Mouse (Mus musculus) G1E-ER4 (cell line): ENCODE results near the gene Cd40. TPM values are rescaled to one million over a fixed set of nuclear protein-coding genes. Genes with fewer than 3 reads are reported as not detected.

Experiments used
- GATA1 ChIP-seq: IDR thresholded peaks from one replicate; pipeline ENCODE4 v1.8.0; 2012; ENCODE audit warnings: low read length, inconsistent platforms
- polyA plus RNA-seq: library from polyadenylated mRNA; stranded (reverse); fragments of >175 nt; gene quantifications from 2 replicates; pipeline ENCODE4 v1.2.3, GENCODE M21; 2012

Gene Cd40
- polyA plus RNA-seq, 1 experiment, result not detected

DNA sequence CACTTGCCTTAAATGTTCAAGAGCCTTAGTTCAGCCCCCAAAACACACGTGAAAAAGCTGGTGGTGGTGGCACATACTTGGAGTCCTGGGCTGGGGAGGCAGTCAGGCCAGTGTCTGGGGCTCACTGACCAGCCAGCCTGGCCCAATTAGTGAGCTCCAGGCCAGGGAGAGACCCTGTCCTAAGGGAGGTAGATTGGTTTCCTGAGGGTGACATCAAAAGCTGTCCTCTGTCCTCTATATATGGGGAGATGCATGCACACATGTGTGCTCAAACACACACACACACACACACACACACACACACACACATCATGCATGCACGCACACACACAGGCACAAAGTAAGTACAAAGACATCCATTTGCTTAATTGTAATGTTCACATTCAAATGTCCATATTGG lies 11.7 kb upstream of the Cd40 start:
- no peak for TF ChIP-seq GATA1

- no peak for TF ChIP-seq GATA1
Measured at GRCm38 (mm10) chr2:165049044-165049443, 6.4 kb upstream of the Cd40 start.

GRCm38 (mm10) chr2:165050826-165051548 lies 4.4 kb upstream of the Cd40 start:
- no peak for TF ChIP-seq GATA1

GRCm38 (mm10) chr2:165051566-165051965 lies 3.9 kb upstream of the Cd40 start:
- TF ChIP-seq GATA1, result no peak

- TF ChIP-seq GATA1, result no peak
Measured at GRCm38 (mm10) chr2:165055905-165056304, 478 bp downstream of the Cd40 start.

DNA sequence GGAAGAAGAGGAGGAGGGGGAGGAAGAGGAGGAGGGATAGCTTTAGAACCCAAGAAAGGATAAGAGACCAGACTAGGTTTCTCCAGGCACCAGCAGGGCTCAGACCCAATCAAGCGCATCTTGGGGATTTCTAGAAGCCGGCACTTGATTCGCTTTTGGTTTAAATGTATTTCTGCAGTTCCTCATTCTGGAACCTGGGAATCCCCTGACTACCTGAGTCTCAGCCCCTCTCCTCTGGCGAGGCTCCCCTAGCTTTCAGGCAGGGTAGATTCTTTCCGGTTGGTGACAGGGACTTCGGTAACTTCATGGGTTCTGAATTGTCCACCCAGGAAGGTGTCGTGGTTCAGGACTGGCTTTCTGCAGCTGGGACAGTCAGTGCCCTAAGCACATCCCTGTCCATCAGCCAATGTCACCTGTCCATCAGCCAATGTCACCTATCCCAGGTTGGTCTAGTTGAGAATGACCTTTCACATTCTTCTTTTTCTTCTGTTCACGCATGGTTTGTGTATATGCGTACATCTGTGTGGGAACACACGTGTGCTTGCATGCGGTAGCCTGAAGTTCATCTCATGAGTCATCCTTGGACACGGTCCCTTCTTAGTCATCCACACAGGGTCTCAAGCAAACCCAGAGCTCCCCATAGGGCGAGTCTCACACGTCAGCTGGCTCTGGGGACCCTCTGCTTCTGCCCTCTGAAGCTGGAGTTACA lies 1.1 kb downstream of the Cd40 start:
- TF ChIP-seq GATA1, result no peak

DNA sequence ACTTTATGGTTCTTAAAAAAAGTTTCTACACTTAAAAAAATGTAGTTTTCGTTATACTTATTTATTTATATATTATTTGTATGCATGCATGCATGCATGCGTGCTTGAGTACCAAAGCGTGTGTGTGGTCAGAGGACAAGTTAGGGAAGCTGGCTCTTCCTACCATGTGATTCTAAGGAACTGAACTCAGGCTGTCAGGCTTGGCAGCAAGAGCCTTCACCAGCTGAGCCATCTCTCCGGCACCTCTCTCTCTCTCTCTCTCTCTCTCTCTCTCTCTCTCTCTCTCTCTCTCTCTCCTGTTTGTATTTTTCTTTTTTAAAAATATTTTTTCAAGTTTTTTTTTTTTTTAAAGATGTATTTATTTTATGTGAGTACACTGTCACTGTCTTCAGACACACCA lies 4.5 kb downstream of the Cd40 start:
- no peak for TF ChIP-seq GATA1

GRCm38 (mm10) chr2:165061638-165062433 lies 6.4 kb downstream of the Cd40 start:
- TF ChIP-seq GATA1, result no peak

- TF ChIP-seq GATA1, result no peak
Measured at GRCm38 (mm10) chr2:165064489-165064888, 9.1 kb downstream of the Cd40 start.

DNA sequence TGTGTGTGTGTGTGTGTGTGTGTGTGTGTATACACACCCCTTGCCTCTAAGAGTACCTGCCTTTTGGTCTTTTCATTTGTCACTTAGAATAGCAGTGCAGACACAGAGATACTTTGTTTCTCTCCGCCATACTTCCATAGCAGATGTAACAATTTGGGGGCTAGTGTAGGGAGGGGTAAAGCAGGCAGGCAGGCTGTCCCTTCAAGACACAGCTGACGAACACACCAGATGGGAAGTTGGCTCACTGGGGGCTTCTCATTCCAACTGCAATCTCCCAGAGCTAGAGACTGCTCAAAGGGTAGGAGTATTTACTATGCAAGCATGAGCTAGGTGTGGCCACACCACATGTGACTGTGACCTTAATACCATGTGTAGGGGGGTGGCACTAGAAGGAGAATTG lies 13.4 kb downstream of the Cd40 start:
- TF ChIP-seq GATA1, result no peak

DNA sequence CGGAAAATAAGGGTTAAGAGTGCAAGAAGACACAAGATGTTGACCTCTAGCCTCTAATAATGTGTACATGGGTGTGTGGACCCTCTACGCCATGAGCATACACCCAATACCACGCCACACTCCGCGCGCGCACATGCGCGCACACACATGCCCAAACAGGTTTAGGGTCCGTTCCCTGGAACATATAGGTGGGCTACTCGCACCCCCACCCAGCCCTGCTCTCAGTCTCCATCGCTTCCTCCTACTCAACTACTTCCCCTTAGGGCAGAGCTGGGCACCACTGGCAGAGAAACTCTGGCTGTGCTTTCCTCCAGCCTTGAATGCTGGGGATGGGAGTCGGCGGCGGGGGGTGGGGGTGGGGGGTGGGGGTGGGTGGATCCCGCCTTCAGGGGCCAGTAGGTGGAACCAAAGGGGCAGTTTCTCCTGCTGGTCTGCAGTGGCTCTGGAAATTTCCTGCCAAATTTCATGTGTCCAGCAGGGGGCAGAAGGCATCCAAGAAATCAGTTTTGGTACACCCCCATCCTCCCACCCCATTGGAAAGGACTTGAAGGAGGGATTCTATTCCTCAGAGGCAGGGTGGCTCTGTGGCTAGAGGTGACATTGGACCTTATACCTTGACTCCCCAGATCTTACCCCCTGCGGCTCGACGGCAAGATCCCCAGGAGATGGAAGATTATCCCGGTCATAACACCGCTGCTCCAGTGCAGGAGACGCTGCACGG lies 14.8 kb downstream of the Cd40 start:
- no peak for TF ChIP-seq GATA1

DNA sequence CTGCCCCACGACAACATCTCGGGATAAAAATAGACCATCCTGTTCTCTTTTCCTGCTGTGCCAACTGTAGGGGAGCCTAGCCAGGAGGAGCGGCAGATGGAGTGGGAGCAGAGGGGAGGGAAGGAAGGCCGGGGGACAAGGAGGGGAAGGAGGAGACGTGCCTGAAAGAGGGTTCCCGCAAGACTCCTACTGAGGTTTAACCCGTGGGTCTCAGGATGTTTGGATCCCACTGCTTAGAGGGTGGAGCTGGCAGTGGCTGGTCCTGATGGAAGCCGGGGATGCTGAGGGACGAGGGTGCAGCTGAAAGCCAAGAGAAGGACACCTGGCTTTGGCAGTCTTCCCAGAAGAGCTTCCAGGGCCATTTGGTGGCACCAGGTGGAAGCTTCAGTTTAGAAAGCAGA lies 18.0 kb downstream of the Cd40 start:
- TF ChIP-seq GATA1, result no peak

GRCm38 (mm10) chr2:165074081-165074884 lies 18.9 kb downstream of the Cd40 start:
- TF ChIP-seq GATA1, result no peak

DNA sequence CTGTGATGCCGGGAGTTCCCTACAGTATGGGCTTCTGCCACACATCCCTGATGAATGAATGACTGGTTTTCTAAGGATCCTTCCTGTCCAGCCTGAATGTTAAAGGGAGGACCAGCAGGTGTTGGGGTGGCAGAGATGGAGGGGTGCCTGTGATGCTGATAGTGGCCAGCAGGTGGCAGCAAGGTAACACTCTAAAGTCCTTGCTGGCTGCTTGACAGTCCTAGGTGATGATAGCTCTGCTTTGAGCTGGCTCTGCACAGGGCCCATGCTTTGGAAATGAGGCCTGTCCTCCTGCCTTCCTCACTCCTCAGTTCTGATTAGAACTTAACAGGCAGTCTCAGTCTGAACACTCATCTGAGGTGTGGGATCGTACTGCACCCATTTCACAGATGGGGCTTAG lies 19.5 kb downstream of the Cd40 start:
- TF ChIP-seq GATA1, result no peak

GRCm38 (mm10) chr2:165077055-165077454 lies 21.6 kb downstream of the Cd40 start:
- TF ChIP-seq GATA1, result no peak

- TF ChIP-seq GATA1, result no peak
Measured at GRCm38 (mm10) chr2:165078045-165078444, 22.6 kb downstream of the Cd40 start.
